Mouse (Mus musculus) hindbrain, embryonic 11.5 days (tissue): ENCODE measurements around the gene Cdc42se1. TPM values are rescaled to one million over a fixed set of nuclear protein-coding genes. Genes with fewer than 3 reads are reported as not detected.
A peak's percentile ranks its signal among the peaks of the same experiment; 100 is the strongest.

Experiments
- ATAC-seq: fragments of 200-750 bp; cut with Nextera tagmentation; 2 replicates; pipeline ENCODE4 v1.8.0; 2017; ENCODE audit warnings: mild to moderate bottlenecking, moderate TSS enrichment, moderate library complexity; ENCODE audit not compliant: low FRiP score
- DNase-seq: peaks from one replicate; pipeline ENCODE4 v3.0.0-alpha.2; 2015; ENCODE audit warnings: low spot score
- H3K27ac ChIP-seq: fragments of 300-500 bp; sonication (generic); 2 replicates; pipeline ENCODE4 v1.5.1; 2014; ENCODE audit warnings: mild to moderate bottlenecking, low read depth, low read length
- H3K27me3 ChIP-seq: fragments of 300-500 bp; sonication (generic); 2 replicates; pipeline ENCODE4 v1.6.1; 2014; ENCODE audit warnings: mild to moderate bottlenecking, low read length, moderate library complexity, mixed read lengths; ENCODE audit not compliant: control insufficient read depth, insufficient read depth
- H3K36me3 ChIP-seq: fragments of 300-500 bp; sonication (generic); 2 replicates; pipeline ENCODE4 v1.6.1; 2014; ENCODE audit warnings: mild to moderate bottlenecking, low read length, moderate library complexity, mixed read lengths; ENCODE audit not compliant: control insufficient read depth, insufficient read depth
- H3K4me1 ChIP-seq: fragments of 300-500 bp; sonication (generic); replicated peaks from 2 replicates; pipeline ENCODE4 v1.6.1; 2014; ENCODE audit warnings: low read length, mixed read lengths; ENCODE audit not compliant: control insufficient read depth, insufficient read depth
- H3K4me2 ChIP-seq: fragments of 300-500 bp; sonication (generic); replicated peaks from 2 replicates; pipeline ENCODE4 v1.6.1; 2014; ENCODE audit warnings: mild to moderate bottlenecking, low read depth, low read length
- H3K4me3 ChIP-seq: fragments of 300-500 bp; sonication (generic); 2 replicates; pipeline ENCODE4 v1.5.1; 2014; ENCODE audit warnings: low read depth, low read length
- H3K9ac ChIP-seq: fragments of 300-500 bp; sonication (generic); 2 replicates; pipeline ENCODE4 v1.6.1; 2014; ENCODE audit warnings: low read depth, low read length
- H3K9me3 ChIP-seq: fragments of 300-500 bp; sonication (generic); 2 replicates; pipeline ENCODE4 v1.6.1; 2016; ENCODE audit warnings: low read length; ENCODE audit not compliant: control insufficient read depth
- WGBS: fragments of 180-500 bp; shearing (Covaris S2); extraction: QIAGEN DNeasy Blood & Tissue Kit; methylation state at CpG from one replicate; pipeline ENCODE4 v1.1.7; 2014; 5-methylcytosine and 5-hydroxymethylcytosine counted together
- polyA plus RNA-seq: library from polyadenylated mRNA; unstranded; fragments of >200 nt; fragmentation: Nextera tagmentation; extraction: Ambion mirVana; gene quantifications from 2 replicates; pipeline ENCODE4 v1.2.1, GENCODE M21; 2014

Gene Cdc42se1
- polyA plus RNA-seq, 1 experiment from 2014 or later = 110 TPM

GRCm38 (mm10) chr3:95282381-95282864 lies 53.9 kb downstream of the Cdc42se1 start:
- no peaks in the 10 kb centered on the region; the same call in 1 of the 2 replicates for H3K4me1 ChIP-seq
- WGBS = under 1% methylated on average over 11 of the region's 11 CpGs
- DNase-seq (peak; percentile 54), ATAC-seq (peak; percentile 8; the same call in 1 of the 2 replicates)
- peak overlapping the region; percentile 90 for H3K27ac ChIP-seq
- no peaks in the 10 kb centered on the region for H3K9me3 ChIP-seq
- peak overlapping the region; percentile 77 for H3K9ac ChIP-seq
- H3K36me3 ChIP-seq = no peaks in the 10 kb centered on the region
- H3K27me3 ChIP-seq = no peaks in the 10 kb centered on the region
- H3K4me2 ChIP-seq = peak overlapping the region; percentile 40
- peak overlapping the region; percentile 75 for H3K4me3 ChIP-seq

GRCm38 (mm10) chr3:95282865-95283588 lies 54.5 kb downstream of the Cdc42se1 start:
- Histone ChIP-seq H3K4me1 (no peaks in the 10 kb centered on the region; the same call in 1 of the 2 replicates), H3K27me3 (no peaks in the 10 kb centered on the region), H3K9me3 (no peaks in the 10 kb centered on the region), H3K4me3 (peak overlapping the region; percentile 75), H3K9ac (peak overlapping the region; percentile 77), H3K36me3 (no peaks in the 10 kb centered on the region), H3K27ac (peak overlapping the region; percentile 90), H3K4me2 (peak overlapping the region; percentile 40)
- DNase-seq (peak; percentile 82), ATAC-seq (peak; percentile 74)
- WGBS = under 1% methylated on average over 49 of the region's 51 CpGs

- H3K27me3 ChIP-seq = no peaks in the 10 kb centered on the region
- DNase-seq = no peak
- H3K4me1 ChIP-seq = no peaks in the 10 kb centered on the region; the same call in 1 of the 2 replicates
- H3K36me3 ChIP-seq = no peaks in the 10 kb centered on the region
- H3K4me3 ChIP-seq = peak overlapping the region; percentile 75
- H3K4me2 ChIP-seq = peak overlapping the region; percentile 40
- peak overlapping the region; percentile 77 for H3K9ac ChIP-seq
- ATAC-seq = no peak
- H3K9me3 ChIP-seq = no peaks in the 10 kb centered on the region
- H3K27ac ChIP-seq = peak overlapping the region; percentile 90
- 2% methylated on average over 7 of the region's 7 CpGs for WGBS
Measured at GRCm38 (mm10) chr3:95283589-95283941, 55.0 kb downstream of the Cdc42se1 start.

- no peak overlapping the region for H3K27ac ChIP-seq
- no peaks in the 10 kb centered on the region for H3K27me3 ChIP-seq
- H3K9me3 ChIP-seq = no peaks in the 10 kb centered on the region
- WGBS = 17% methylated on average over 1 of the region's 1 CpGs
- H3K36me3 ChIP-seq = no peaks in the 10 kb centered on the region
- ATAC-seq (no peak), DNase-seq (no peak)
- no peak overlapping the region; the same call in 1 of the 2 replicates for H3K9ac ChIP-seq
- peak overlapping the region; percentile 75 for H3K4me3 ChIP-seq
- H3K4me1 ChIP-seq = no peaks in the 10 kb centered on the region; the same call in 1 of the 2 replicates
- peak overlapping the region; percentile 40 for H3K4me2 ChIP-seq
Measured at GRCm38 (mm10) chr3:95284062-95284461, 55.5 kb downstream of the Cdc42se1 start.

- no peak for DNase-seq
- Histone ChIP-seq H3K36me3 (no peaks in the 10 kb centered on the region), H3K9ac (no peak overlapping the region), H3K4me3 (no peak overlapping the region), H3K27me3 (no peaks in the 10 kb centered on the region), H3K4me1 (no peaks in the 10 kb centered on the region; the same call in 1 of the 2 replicates), H3K9me3 (no peaks in the 10 kb centered on the region), H3K27ac (no peak overlapping the region), H3K4me2 (no peak overlapping the region)
- 89% methylated on average over 12 of the region's 12 CpGs for WGBS
- no peak for ATAC-seq
Measured at GRCm38 (mm10) chr3:95284501-95285281, 56.2 kb downstream of the Cdc42se1 start.

- WGBS = 95% methylated on average over 5 of the region's 5 CpGs
- DNase-seq = no peak
Measured at GRCm38 (mm10) chr3:95285390-95285789, 56.9 kb downstream of the Cdc42se1 start.

More at GRCm38 (mm10) chr3:95285390-95285789, 56.9 kb downstream of the Cdc42se1 start:
- Histone ChIP-seq H3K4me3 (no peak overlapping the region), H3K36me3 (no peaks in the 10 kb centered on the region), H3K27me3 (no peaks in the 10 kb centered on the region), H3K4me2 (no peak overlapping the region), H3K4me1 (no peaks in the 10 kb centered on the region; the same call in 1 of the 2 replicates), H3K27ac (no peak overlapping the region), H3K9me3 (no peaks in the 10 kb centered on the region), H3K9ac (no peak overlapping the region)
- no peak for ATAC-seq

Other genes with a start within 250 kb of the Cdc42se1 start
- gene Zfp687, start 213.3 kb upstream of the Cdc42se1 start, polyA plus RNA-seq = 21.2 and 29.6 TPM in 2 replicates
- gene Psmd4, start 186.1 kb upstream of the Cdc42se1 start, polyA plus RNA-seq = 328 and 329 TPM in 2 replicates
- 14.1 and 15.0 TPM in 2 replicates for gene Pip5k1a, start 121.8 kb upstream of the Cdc42se1 start, polyA plus RNA-seq
- gene Vps72, start 117.7 kb upstream of the Cdc42se1 start, polyA plus RNA-seq = 232 and 236 TPM in 2 replicates
- gene Tmod4, start 104.3 kb upstream of the Cdc42se1 start, polyA plus RNA-seq = 0.68 and 1.1 TPM in 2 replicates
- gene Scnm1, start 94.7 kb upstream of the Cdc42se1 start, polyA plus RNA-seq = 83.2 and 84.9 TPM in 2 replicates
- 12.5 and 19.3 TPM in 2 replicates for gene Lysmd1, start 94.6 kb upstream of the Cdc42se1 start, polyA plus RNA-seq
- 1.7 and 2.1 TPM in 2 replicates for gene Tnfaip8l2, start 86.4 kb upstream of the Cdc42se1 start, polyA plus RNA-seq
- gene Sema6c, start 68.3 kb upstream of the Cdc42se1 start, polyA plus RNA-seq = 22.6 and 27.0 TPM in 2 replicates
- 6.1 and 9.7 TPM in 2 replicates for gene Gabpb2, start 10.8 kb upstream of the Cdc42se1 start, polyA plus RNA-seq
- gene Mllt11, start 3.4 kb downstream of the Cdc42se1 start, polyA plus RNA-seq = 171 and 203 TPM in 2 replicates
- 0.21 TPM in 1 of 2 replicates, not detected in the other for gene Gm128, start 12.9 kb downstream of the Cdc42se1 start, polyA plus RNA-seq
- 0.61 and 0.73 TPM in 2 replicates for gene Bnipl, start 22.5 kb downstream of the Cdc42se1 start, polyA plus RNA-seq
- 42.2 and 46.5 TPM in 2 replicates for gene Mindy1, start 52.6 kb downstream of the Cdc42se1 start, polyA plus RNA-seq
- 31.0 and 31.3 TPM in 2 replicates for gene Prune1, start 53.3 kb downstream of the Cdc42se1 start, polyA plus RNA-seq
- 1.6 and 2.1 TPM in 2 replicates for gene Anxa9, start 78.4 kb downstream of the Cdc42se1 start, polyA plus RNA-seq
- gene Cers2, start 86.1 kb downstream of the Cdc42se1 start, polyA plus RNA-seq = 101 and 105 TPM in 2 replicates
- gene Setdb1, start 128.5 kb downstream of the Cdc42se1 start, polyA plus RNA-seq = 58.6 and 63.2 TPM in 2 replicates
- not detected in 2 replicates for gene 4930558C23Rik, start 174.1 kb downstream of the Cdc42se1 start, polyA plus RNA-seq
- 21.8 and 24.8 TPM in 2 replicates for gene Arnt, start 205.7 kb downstream of the Cdc42se1 start, polyA plus RNA-seq